Mouse (Mus musculus) heart, postnatal 25 days (tissue): ENCODE measurements around the gene Gpr68. TPM values are rescaled to one million over a fixed set of nuclear protein-coding genes. Genes with fewer than 3 reads are reported as not detected.

Experiments
- DNase-seq: peaks from one replicate; pipeline ENCODE4 v3.0.0; 2022; ENCODE audit warnings: low spot score
- intact Hi-C: fragments of 180-260 bp; cut with DNase I; formaldehyde crosslinking; loops from one replicate; pipeline ENCODE4 v1.15.1; 2025
- total RNA-seq, 2 experiments: library from RNA; stranded (reverse); gene quantifications; 2 replicates each; pipeline ENCODE4 v1.2.3; 2021

Gpr68 gene
- total RNA-seq, 2 experiments from 2014 or later, result 0.23 to 0.92 TPM

DNA sequence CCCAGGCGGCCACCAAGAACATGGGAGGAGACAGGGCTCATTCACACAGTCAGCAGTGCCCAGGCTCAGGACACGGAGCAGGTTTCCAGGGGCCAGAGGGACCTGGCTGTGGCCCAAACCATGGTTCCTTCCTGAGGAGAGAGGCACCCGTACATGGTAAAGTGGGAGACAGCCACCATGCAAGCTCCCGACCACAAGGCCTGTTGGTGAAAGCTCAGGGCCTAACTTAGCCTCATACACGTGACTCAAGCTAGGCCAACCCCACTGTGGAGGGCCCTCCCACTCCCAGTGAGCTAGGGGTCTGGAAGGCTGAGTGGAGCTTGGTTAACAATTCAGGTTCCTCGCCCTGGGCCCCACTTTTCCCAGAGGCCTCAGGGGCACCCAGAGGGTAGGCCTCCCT lies 30.1 kb downstream of the Gpr68 start:
- no peak for DNase-seq
- intact Hi-C loops, result no loop called here

DNA sequence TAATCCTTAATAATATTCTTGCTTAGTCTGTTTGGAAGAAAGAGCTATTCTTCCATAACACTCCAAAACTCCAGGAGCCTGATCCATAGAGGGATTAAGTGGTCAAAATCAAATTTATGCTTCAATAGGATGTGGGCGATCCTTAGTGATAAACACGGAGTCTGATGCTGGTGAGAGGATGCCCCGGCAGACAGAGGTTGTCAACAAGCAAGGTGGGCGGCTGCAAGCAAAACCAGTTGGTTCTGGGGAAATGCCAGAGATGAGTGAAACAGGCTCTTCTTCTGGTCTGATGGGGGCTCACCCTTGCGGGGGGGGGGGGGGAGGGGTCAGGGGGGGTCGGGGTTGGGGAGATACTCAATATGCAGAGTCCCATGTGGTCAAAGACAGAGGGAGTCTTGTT lies 32.0 kb downstream of the Gpr68 start:
- DNase-seq, result no peak
- intact Hi-C loops, result no loop called here

DNA sequence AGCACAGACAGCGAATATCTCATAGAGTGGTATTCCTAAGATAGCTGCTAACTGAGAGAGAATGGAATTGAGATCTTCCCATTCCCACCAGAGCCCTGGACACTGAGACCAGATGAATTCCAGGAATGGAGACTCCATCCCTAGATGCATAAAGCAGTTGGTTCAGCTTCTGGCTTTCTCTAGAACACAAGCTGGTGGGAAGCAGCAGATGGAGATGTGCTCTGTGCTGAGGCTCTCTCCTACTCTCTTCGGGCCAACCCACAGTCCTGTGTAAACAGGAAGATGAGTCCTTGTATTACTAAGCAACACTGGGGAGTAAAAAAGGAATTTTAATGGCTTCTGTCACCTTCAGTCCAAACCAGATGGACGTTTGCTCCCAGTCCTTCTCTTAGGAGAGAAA lies 32.4 kb downstream of the Gpr68 start:
- intact Hi-C loops, result no loop called here
- no peak for DNase-seq

DNA sequence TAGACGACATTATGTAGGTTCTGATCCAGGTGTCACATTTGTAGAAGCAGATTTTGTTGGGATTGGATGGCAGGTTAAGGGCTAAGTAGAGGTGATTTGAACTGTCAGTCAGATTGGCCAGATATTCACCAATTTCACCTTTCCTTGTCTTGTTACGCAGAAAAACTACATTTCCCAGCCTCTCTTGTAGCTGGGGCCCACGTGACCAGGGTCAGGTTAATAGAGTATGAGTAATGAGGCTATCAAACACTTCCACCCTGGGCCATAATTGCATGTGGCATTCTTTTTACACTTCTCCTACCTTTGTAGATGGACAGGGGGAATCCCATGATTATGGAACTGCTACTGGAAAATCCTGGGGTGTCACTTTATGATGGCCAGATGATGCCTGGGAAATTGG lies 34.4 kb downstream of the Gpr68 start:
- intact Hi-C loops, result no loop called here
- no peak for DNase-seq

DNA sequence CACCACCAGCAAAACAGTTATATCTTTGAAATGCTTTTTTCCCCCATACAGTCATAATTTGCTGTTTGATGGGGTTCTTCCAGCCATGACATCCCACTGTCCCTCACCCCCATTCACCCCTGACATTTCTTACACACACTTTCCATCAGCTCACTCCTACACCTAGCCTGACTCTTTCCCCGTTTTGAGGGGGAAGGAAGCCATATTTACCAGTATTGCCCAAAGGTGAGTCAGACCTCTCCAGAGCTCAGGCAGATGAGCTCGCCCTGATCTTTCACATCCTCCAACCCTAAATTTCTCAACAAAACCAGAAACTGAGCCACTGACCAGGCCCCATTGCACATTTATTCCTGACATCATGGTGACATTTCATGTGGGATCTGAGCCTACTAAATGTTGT lies 36.2 kb downstream of the Gpr68 start:
- intact Hi-C loops, result no loop called here

DNA sequence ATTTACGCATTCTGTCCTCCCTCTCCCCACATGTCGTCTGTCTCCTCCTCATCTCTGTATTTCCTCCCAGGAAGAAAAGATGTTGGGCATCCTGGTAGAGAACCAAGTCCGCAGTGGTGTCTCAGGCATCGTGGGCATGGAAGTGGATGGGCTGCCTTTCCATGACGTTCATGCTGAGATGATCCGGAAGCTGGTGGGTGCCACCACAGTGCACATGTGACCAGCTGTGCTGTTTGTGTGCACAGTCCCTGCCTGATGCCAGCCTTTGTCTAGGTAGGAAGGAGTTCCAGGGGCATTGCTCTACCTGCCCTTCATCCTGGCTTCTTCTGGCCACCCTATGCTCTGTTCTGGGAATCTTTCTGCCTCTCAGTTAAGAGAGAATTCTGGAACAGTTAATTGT lies 36.8 kb downstream of the Gpr68 start:
- DNase-seq, result no peak
- intact Hi-C loops, result no loop called here

More for the DNA sequence above, 36.2 kb downstream of the Gpr68 start:
- no peak for DNase-seq

DNA sequence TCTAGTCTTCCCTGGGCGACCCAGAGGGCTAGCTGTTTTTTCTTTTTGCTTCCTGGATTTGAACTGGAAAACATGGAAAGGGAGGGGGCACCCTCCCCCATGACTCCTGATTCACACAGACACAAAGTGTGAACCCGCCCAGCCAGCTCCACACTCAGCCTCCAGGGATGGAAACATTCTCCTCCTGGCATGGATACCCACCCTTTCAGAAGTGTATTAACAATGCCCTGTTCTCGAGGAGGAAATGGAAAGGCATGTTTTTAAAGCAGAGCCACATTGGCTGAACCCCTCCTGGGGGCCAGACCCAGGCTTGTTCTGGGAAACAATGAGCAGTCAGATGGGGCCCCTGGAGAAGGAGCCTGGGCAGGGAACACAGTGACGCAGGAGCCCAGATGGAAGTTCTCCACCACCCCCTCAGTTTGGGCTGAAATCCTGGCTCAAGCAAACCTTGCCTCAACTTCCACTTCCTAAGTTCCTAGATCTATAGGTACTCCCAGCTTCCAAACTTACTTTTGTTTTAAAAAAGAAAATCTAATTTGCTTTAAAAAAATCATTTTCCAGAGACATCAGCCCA lies 39.9 kb downstream of the Gpr68 start:
- intact Hi-C loops, result no loop called here

DNA sequence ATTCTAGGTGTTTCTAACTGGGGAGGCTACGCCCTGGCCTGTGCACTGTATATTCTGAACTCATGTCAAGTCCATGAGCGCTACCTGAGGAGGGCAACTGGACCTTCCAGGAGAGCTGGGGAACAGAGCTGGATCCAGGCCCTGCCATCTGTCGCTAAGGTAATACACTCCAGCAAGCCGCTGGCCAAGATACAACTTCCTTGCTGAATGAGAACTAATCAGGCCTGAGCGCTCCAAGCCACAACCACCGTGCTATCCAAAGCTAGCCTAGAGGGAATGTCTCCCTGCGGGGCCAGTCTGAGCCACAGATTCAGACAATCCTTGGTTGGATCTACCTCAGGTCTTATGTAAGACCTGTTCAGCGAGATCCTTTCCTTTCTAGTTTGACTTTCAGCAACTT lies 40.9 kb downstream of the Gpr68 start:
- intact Hi-C loops, result no loop called here

More for the DNA sequence above, 39.9 kb downstream of the Gpr68 start:
- DNase-seq, result no peak

DNA sequence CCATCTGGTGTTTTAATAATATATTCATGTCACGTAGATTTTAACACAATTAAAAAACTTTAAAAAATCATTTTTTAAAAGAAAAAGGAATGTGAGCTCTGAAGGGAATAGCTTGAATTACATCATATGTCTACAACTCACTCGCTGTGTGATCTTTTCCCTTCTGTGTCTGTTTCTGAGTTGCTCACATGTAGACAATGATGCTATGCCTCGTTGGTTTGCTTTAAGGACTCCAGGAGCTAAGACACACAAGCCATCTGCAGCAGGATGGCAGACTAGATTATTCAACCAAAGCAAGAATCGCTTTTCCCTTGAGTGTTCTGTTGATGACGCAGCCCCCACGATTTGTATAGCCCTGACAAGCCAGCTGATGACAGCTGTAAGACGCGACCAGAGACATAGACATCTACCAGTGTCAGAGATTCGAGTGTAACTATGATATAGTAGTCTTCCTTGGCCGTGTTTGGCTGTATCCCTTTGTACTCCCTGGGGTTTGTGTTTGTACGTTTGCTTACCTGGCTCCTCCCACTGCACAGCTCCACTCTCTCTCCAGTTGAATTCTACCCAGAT lies 42.4 kb downstream of the Gpr68 start:
- no peak for DNase-seq
- intact Hi-C loops, result no loop called here

More for the DNA sequence above, 40.9 kb downstream of the Gpr68 start:
- DNase-seq, result no peak

DNA sequence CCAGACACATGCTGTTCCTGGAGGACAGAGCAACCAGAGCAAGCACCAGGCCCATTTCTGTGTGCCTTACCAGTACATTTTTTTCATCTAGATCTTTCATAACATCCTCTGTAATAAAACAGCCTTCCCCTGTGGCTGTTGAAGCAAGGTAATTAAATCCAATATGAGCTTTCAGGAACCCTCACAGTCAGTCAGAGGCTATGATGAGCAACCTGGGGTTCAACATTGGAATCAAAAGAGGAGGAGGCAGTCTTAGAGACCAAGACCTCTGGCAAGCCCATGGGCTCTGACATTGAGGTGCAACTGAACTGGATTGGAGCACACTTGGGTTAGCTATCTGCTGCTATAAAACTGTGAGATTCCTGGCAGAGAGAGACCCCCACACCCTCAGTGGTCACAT lies 42.9 kb downstream of the Gpr68 start:
- DNase-seq, result no peak
- intact Hi-C loops, result no loop called here

DNA sequence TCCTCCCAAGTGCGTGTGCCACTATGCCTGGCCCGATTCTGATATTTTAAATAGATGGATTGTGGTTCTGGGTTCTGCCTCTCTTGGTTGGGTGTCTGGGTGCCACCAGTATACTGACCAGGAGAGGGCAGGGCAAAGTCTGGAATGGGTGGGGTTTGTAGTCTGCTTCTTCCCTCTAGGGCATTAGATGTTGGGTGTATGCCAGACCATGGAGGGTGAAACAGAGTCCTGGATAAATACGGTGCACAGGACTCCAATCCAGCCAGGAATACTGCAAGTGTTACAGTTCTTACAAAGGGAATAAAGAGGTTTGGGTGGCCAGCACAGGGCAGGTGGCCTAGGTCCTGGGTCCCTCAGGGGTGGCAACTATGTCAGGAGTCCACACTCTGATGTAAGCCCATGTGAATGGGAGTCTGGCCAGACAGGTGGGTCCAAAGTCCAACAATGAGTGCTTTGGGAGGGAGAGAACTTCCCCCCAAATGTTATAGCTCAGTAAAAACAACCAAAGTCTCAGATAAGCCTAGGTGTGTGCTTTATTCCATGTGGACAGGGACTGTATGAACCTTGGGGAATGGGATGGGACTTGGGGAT lies 45.0 kb downstream of the Gpr68 start:
- intact Hi-C loops, result no loop called here
- no peak for DNase-seq

DNA sequence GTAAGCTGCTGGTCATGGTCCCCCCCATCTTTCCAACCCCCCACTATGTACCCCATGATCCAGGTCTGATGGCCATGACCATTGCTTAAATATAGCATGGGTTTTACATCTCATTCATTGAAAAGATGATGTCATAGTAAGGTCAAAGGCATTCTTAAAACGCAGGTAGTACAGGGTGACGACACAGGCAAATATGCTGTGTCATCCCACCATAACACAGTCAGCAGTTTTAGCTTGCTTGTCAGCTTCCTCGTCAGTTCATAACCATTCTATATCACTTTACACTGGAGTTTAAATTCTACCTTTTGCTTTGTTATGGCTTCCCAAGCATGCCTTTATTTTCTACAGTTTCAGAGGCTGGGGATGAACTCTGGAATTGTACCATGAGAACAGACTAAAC lies 45.7 kb downstream of the Gpr68 start:
- intact Hi-C loops, result no loop called here
- no peak for DNase-seq

DNA sequence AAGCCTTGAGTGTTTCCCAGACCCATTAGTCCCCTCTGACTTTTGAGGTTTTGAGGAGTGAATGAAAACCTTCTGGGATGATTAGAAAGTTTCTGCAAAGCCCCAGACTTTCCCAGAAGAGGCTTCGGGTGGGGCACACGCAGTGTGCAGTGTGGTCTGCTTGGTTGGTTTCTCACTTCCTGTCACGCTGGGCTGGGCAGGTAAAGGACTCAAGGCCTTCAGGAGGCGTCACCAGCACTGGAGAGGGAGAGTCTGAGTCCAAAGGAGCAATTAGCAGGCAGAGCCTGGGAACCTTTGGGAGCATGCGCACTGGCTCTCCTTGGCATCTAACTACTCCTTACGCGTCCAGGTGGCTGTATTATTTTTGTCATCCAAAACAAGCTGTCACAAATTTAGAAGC lies 50.2 kb downstream of the Gpr68 start:
- intact Hi-C loops, result no loop called here
- DNase-seq, result no peak

DNA sequence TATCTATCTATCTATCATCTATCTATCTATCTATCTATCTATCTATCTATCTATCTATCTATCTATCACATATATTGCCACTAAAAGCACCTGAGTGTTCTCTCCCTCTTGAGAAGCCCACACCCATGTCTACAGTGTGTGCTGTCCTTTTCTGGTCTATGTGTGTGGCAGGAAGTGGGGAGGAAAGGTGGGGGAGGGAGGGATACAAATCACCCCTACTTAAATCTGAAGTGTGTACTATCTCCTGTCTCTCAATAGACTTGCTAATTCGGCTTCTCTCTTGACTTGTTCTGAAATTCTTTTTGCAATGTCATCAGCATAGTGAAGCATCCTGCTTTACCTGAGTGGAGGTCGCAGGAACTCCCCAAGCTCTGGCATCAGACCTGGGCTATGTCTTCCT lies 51.7 kb downstream of the Gpr68 start:
- intact Hi-C loops, result no loop called here

DNA sequence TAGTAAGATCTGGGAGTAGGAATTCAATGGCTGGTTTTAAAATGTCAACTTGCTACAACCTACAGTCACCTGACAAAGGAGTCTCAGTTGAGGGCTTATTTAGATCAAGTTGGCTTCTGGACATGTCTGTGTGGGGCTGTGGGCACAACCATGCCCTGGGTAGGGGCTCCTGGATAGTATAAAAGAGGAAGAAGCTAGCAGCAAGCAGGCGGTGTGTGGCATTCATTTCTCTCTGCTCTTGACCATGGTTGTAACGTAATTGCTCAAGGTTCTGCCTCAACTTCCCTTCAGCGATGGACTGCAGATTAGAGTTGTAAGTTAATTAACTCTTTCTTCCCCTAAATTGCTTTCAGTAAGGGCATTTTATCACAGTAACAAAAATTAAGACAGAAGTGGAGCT lies 55.6 kb downstream of the Gpr68 start:
- no peak for DNase-seq
- intact Hi-C loops, result no loop called here

More for the DNA sequence above, 51.7 kb downstream of the Gpr68 start:
- no peak for DNase-seq

DNA sequence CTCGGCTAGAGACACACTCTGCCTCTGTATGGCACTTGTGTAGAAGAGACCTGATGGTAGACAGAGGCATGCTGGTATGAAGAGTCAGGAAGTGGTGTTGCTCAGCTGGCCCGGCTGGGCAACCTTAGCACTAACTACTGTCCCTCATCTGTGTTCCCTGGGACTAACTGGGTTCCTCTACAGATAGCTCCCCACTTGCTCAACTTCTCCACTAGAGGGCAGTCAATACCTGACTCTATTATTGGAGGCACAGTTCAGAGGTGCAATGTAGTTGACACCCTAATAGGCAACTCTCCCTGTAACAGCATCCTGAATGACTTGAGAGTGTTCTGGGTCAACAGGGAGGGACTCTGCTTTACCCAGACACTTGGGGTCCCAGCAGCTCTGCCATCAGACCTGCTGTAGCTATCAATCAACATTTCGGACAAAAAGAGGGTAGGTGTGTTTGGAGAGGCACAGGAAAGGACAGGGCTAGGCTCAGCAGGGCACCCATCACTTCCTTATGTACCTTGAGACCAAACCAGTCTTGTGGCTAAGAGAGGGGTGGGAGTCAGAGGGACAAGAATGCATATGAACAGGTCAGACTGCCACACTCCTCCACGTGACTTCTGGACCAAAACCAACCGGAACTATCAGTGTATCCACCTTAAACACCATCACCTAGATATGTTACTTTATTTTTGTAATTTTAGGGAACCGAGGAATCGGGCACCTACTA lies 58.4 kb downstream of the Gpr68 start:
- intact Hi-C loops, result loop anchor here (1.0 to 10.0 kb wide), 2 partner anchors 77 to 185 kb away; no protein-coding TSS in a partner anchor
- no peak for DNase-seq

DNA sequence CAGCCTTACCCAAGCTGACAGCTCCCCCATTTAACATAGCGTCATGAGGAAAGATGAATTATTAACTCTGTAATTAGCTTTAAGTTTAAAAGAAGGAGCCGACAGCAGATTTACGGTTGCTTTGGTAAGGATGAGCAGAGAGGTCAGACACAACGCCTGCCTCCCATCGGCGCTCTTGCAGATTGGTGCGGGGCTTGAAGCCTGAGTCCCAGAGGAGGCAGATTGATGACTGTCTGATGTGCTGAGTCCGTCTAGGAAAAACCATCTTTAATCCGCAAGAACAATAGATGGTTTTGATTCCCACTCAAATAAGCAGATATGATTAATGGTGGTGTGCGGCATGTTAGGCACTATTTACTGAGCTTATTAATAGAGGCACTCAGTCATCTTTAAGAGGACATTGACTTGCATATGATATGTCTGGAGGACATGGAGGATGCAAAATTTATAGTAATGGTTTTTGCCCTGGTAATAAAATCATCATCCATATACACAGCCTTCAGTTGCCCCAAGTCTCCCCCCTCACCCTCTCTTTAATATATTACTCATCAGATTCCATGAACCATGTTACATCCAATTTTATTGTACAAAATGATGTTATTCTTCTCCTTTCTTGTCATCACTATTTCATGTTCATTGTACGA lies 60.4 kb downstream of the Gpr68 start:
- no peak for DNase-seq
- intact Hi-C loops, result loop anchor here (10.0 kb wide), 1 partner anchor 187 kb away; no protein-coding TSS in a partner anchor

DNA sequence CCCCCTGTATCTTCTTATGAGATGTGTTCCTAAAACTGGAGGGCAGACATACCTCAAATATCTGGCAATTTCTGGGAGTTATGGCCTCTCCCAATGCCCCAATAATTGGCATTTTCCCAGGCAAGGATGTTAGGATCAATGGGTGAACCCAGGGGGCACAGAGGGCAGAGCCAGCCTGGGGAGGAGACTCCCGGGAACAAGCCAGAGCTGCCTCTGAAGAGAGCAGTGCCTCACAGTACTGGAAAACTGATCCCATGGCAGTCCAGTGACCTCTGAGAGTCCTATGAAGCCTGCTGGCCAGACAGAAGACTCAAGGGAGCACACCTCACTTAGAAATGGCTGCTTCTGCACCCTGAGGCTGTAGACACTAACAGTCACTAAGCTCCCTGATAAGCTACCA lies 61.4 kb downstream of the Gpr68 start:
- no peak for DNase-seq
- intact Hi-C loops, result loop anchor here (10.0 kb wide), 1 partner anchor 188 kb away; no protein-coding TSS in a partner anchor

DNA sequence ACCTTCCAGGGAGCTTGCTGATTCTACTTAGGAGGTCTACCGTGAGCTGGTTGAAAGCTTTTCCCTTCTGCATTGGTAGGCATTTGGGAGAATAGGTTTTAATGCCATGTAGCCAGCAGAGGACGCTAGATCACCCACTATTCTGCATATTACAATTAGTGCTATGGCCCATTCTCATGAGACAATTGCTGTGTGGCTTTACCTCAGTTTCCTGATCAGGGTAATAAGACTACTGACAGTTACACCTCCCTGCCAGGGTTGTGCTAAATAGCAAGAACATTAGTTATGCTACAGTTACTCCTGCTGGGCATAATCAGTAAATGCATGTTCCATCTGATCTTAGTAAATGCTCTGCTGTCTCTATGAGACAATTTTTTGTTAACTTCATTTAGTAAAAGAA lies 62.2 kb downstream of the Gpr68 start:
- intact Hi-C loops, result loop anchor here (10.0 kb wide), 1 partner anchor 189 kb away; no protein-coding TSS in a partner anchor

DNA sequence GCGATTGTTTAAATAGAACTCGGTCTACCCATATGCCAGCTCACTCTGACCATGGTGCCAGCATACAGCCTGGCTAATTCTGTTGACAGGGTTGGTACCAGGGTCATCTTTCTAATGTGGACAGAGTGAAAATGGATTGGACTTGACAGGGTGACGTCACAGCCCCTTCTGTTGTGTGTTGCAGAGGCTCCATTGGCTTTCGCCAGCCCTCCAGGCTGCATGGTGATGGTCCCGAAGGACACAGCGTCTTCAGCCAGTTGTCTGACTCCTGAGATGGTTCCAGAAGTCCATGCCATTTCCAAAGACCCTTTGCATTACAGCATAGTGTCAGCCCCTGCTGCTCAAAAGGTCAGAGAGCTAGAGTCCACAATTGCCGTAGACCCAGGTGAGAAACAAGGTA lies 63.5 kb downstream of the Gpr68 start:
- no peak for DNase-seq
- intact Hi-C loops, result loop anchor here (5.0 to 10.0 kb wide), 2 partner anchors 190 to 207 kb away; no protein-coding TSS in a partner anchor

More for the DNA sequence above, 62.2 kb downstream of the Gpr68 start:
- DNase-seq, result no peak
